Mouse (Mus musculus): ENCODE measurements around the gene App. TPM values are rescaled to one million over a fixed set of nuclear protein-coding genes. Genes with fewer than 3 reads are reported as not detected.

App gene
- polyA plus RNA-seq, 1 experiment from 2014 or later: 175 TPM

DNA sequence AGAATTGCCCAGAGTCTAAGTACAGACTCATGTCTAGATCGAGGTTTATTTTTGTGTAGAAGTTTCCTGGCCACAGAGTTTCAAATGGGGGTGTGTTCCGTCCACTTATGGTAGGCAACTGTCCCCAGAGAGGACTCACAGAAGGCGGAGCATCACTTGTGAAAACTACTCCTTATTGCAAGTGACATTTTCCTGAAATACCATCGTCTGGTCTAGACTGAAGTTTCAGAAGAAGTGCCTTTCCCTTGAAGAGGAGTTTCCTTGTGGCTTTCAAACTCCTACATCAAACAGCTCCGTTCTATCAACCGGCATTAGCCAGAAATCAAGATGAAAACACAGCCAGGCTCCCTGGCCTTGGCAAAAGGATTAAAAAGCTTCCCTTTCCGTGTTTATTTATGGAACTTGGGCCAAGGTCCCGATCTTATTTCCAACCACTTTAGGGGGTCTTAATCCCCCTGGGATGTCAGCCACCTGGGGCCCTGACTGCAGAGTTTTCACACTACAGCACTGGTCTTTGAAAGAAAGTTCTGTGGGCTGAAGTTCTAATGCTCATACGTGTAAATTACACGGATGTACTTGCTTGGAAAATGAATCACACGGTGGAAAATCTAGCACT, 187.4 kb downstream of the App start:
- Histone ChIP-seq H3K27ac (no peak overlapping the region), H3K9ac (no peak overlapping the region), H3K4me2 (no peak overlapping the region), H3K27me3 (replicated peaks) (no peaks in the 10 kb centered on the region), H3K4me3 (replicated peaks) (no peak overlapping the region), H3K4me1 (peaks cover 3% of the 10 kb centered on the region; the same call in 1 of the 2 replicates), H3K9me3 (no peaks in the 10 kb centered on the region), H3K36me3 (no peaks in the 10 kb centered on the region)
- WGBS: 46% methylated on average over 11 of the region's 11 CpGs
- ATAC-seq (ENCODE audit: insufficient read depth, low FRiP score, low read depth): no peak

DNA sequence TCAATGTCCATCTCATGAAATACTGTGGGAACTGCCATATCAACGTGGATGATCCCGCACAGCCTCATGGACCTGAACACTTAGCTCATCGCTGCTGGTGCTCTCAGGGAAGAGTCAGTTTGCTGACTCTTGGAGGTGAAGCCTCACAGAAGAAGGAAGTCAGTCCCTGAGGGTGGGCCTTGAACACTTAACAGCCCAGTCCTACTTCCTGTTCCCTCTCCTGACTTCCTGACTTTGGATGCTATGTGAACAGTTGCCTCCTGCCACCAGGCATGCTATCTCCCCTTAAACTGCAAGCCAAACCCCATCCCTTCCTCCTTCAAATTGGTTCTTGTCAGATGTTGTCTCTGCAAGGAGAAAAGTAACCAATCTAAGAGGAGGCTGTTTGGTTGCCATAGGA, 188.2 kb downstream of the App start:
- Histone ChIP-seq H3K9ac (no peak overlapping the region), H3K4me1 (peaks cover 3% of the 10 kb centered on the region; the same call in 1 of the 2 replicates), H3K36me3 (no peaks in the 10 kb centered on the region), H3K9me3 (no peaks in the 10 kb centered on the region), H3K4me3 (replicated peaks) (no peak overlapping the region), H3K27me3 (replicated peaks) (no peaks in the 10 kb centered on the region), H3K27ac (no peak overlapping the region), H3K4me2 (no peak overlapping the region)
- WGBS: 94% methylated on average over 3 of the region's 3 CpGs
- ATAC-seq (ENCODE audit: insufficient read depth, low FRiP score, low read depth): no peak

DNA sequence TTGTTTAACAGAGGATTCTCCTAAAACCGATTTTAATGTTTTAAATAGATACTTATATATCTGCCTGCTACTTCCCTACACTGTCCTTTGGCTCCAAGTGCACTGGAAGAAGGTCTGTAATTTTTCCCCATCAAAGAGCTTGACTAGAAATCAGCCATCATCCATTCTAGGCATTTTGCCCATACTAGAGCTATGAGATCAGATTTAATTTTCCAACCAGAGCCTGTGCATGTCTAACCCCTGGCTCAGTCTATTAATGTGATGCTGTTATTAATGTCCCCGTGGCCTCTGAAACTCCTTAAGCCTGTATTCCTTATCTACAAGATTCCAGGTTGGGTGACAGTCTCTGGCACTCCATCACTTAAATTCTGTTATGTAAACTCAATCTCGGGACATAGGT, 190.1 kb downstream of the App start:
- Histone ChIP-seq H3K4me1 (peaks cover 3% of the 10 kb centered on the region; the same call in 1 of the 2 replicates), H3K9me3 (no peaks in the 10 kb centered on the region), H3K27me3 (replicated peaks) (no peaks in the 10 kb centered on the region), H3K27ac (no peak overlapping the region), H3K4me2 (no peak overlapping the region), H3K36me3 (no peaks in the 10 kb centered on the region), H3K4me3 (replicated peaks) (no peak overlapping the region), H3K9ac (no peak overlapping the region)
- 50% methylated on average over 3 of the region's 3 CpGs for WGBS
- no peak for ATAC-seq (ENCODE audit: insufficient read depth, low FRiP score, low read depth)

DNA sequence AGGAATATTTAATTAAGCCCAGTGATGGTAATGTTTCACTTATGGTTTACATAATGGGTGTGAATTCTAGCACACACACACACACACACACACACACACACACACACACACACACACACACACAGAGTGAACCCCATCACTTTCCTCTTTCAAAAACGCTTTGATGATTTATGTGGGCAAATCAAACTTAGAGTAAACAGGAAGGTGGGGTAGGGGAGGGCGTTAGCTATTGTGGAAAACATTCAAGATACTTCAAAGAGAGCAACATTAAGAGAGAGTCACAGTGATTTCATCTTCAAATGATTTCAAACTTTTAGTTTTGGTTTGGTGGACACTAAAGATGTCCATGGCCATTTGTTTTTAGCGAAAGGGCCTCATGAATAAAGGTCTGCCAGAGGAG, 191.0 kb downstream of the App start:
- Histone ChIP-seq H3K4me2 (no peak overlapping the region), H3K4me3 (replicated peaks) (no peak overlapping the region)
- 59% methylated on average over 3 of the region's 3 CpGs for WGBS

DNA sequence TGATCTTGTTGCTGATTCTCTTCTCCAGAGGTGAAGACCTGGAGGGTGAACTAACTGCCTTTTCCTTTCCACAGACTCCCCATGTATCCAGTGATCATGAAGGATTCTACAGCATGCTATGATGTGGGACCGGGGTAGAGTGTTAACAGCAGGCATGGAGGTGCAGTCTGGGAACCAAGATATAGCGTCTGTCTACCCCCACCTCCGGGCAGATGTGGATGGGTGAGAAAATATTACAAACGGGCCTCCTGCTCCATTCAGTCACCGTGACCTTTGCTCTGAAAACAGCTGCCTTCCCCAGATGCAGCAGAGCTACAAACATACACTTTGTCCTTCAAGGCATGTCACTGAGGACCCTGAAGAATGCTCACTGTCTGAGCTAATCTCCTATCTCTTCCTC, 195.0 kb downstream of the App start:
- no peak for ATAC-seq (ENCODE audit: insufficient read depth, low FRiP score, low read depth)
- H3K9me3 ChIP-seq: no peaks in the 10 kb centered on the region
- H3K27me3 ChIP-seq (replicated peaks): no peaks in the 10 kb centered on the region
- H3K4me2 ChIP-seq: no peak overlapping the region
- no peak overlapping the region for H3K4me3 ChIP-seq (replicated peaks)
- H3K9ac ChIP-seq: no peak overlapping the region
- H3K36me3 ChIP-seq: 0 out of 2 replicates have a peak, but pooled peaks cover 5% of the 10 kb centered on the region
- H3K27ac ChIP-seq: no peak overlapping the region
- no peaks in the 10 kb centered on the region for H3K4me1 ChIP-seq
- 52% methylated on average over 5 of the region's 5 CpGs for WGBS

More for the DNA sequence above, 191.0 kb downstream of the App start:
- Histone ChIP-seq H3K4me1 (peaks cover 3% of the 10 kb centered on the region; the same call in 1 of the 2 replicates), H3K27me3 (replicated peaks) (no peaks in the 10 kb centered on the region), H3K36me3 (no peaks in the 10 kb centered on the region), H3K27ac (no peak overlapping the region), H3K9me3 (no peaks in the 10 kb centered on the region), H3K9ac (no peak overlapping the region)
- no peak for ATAC-seq (ENCODE audit: insufficient read depth, low FRiP score, low read depth)

DNA sequence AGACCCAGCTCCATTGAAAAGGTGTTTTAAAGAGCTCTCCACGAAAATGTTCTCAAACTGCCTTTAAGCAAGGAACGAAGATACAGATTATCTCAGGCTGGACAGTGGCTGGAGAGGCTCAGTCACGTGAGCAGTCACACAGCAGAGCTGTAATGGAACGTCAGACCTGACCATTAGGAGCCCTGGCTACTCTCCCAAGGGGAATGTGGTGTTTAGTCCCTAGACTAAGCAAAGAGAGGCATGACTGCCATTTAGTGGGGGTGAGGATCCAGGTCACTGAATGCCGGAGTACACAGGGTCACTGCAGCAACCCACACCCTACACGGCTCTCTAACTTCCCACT, 199.4 kb downstream of the App start:
- H3K27me3 ChIP-seq (replicated peaks): no peaks in the 10 kb centered on the region
- no peak overlapping the region for H3K4me3 ChIP-seq (replicated peaks)
- no peaks in the 10 kb centered on the region for H3K4me1 ChIP-seq
- no peak for ATAC-seq (ENCODE audit: insufficient read depth, low FRiP score, low read depth)
- H3K9me3 ChIP-seq: no peaks in the 10 kb centered on the region
- no peak overlapping the region for H3K9ac ChIP-seq
- WGBS: 83% methylated on average over 6 of the region's 6 CpGs
- 0 out of 2 replicates have a peak, but pooled peaks cover 7% of the 10 kb centered on the region for H3K36me3 ChIP-seq
- H3K4me2 ChIP-seq: no peak overlapping the region
- no peak overlapping the region for H3K27ac ChIP-seq

DNA sequence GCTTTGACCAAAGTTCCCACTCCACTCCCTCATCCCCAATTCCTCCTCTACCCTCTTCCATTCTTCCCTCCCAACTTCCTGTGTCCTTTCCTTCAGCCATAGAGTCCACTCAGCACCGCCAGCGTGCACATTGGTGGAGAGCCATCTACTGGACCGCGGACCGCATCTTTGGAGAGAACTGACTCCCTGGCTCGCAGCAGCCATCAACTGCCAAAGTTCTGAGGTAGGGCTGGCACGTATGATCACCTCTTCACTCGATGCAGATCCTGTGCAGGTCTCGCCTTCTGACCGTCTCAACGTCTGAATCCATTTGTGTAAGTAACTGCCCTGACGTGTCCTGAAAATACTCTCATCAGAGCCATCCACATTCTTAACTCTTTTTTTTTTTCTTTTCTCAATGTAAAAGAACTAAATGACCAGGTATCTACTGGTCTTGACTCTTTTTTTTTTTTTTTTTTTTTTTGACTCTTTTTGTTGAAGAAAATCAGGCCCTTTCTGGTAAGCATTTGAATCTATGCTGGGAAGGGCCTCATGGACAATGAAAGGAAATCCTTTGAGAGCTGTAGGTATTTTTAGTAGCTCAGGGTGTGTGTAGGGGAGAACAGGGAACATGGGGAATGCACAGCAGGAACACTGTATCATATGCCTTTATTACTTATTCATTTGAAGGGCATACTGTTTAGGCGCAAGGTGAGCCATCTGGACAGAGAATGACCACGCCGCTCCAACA, 200.0 kb downstream of the App start:
- H3K36me3 ChIP-seq: peaks cover 10% of the 10 kb centered on the region; the same call in 1 of the 2 replicates
- 91% methylated on average over 15 of the region's 15 CpGs for WGBS
- no peaks in the 10 kb centered on the region for H3K27me3 ChIP-seq (replicated peaks)
- ATAC-seq (ENCODE audit: insufficient read depth, low FRiP score, low read depth): no peak
- H3K4me1 ChIP-seq: no peaks in the 10 kb centered on the region
- no peaks in the 10 kb centered on the region for H3K9me3 ChIP-seq
- no peak overlapping the region for H3K9ac ChIP-seq
- H3K4me3 ChIP-seq (replicated peaks): no peak overlapping the region
- no peak overlapping the region for H3K27ac ChIP-seq
- H3K4me2 ChIP-seq: no peak overlapping the region

DNA sequence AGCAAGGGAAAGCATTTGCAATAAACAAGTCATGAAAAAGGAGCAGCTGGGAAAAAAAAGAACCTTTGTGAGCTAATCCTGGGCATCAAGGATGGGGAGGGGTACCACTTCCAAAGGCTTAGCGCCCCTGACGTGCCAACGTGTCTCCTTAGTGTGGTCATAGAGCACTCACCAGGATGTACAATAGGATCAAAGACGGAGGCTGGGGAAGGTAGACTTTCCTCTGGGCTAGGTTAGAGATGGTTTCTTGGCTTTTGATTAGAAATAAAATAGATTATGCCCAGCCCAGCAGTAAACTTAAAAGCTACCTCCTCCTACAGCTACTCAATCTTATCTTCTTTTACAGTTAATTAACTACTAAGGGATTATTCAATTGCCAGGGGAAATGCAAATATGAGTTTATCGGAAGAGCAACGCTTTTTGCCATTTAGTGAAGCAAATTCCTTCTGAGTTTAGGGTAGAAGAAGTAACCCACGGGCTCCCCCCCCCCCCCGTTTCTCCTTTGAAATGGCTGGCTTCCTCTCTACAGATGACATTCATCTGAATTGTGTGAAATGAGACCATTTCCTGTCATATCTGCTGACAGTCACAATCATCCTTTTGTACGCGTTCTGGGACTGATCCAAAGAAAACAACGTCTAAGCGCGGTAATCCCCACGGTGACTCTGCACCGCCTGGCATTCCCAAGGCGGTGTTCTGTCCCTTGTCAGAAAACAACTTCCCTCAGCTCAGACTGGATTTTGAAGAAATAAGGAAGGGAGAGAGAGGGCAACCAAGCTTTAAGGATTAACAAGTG, 201.8 kb downstream of the App start:
- Histone ChIP-seq H3K27ac (0 out of 2 replicates have a peak overlapping the region, but pooled peaks have one; percentile 13), H3K4me2 (no peak overlapping the region), H3K36me3 (peaks cover 10% of the 10 kb centered on the region; the same call in 1 of the 2 replicates), H3K9me3 (no peaks in the 10 kb centered on the region), H3K27me3 (replicated peaks) (no peaks in the 10 kb centered on the region), H3K9ac (no peak overlapping the region), H3K4me1 (no peaks in the 10 kb centered on the region), H3K4me3 (replicated peaks) (no peak overlapping the region)
- peak; percentile 50; the same call in 1 of the 2 replicates for ATAC-seq (ENCODE audit: insufficient read depth, low FRiP score, low read depth)
- 49% methylated on average over 16 of the region's 16 CpGs for WGBS

DNA sequence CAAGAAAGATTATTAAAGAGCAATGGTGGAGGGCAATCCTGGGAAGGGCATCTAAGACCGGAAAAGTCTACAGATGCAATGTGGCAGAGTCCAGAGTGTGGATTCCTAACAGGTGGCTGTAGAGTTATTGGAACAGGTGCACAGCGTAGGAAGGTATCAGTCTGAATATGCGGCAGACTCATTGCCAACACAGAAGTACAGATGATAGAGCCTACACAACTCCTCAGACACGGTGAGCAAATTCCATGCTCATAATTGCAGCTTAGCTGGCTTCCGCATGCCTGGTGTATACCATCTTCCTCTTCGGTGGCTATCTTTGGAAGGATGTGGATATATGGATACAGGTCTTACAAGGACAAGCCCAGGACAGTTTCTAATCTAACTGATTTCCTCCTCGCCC, 204.5 kb downstream of the App start:
- Histone ChIP-seq H3K27me3 (replicated peaks) (no peaks in the 10 kb centered on the region), H3K4me2 (no peak overlapping the region), H3K4me1 (no peaks in the 10 kb centered on the region), H3K27ac (no peak overlapping the region), H3K9me3 (no peaks in the 10 kb centered on the region), H3K4me3 (replicated peaks) (no peak overlapping the region), H3K9ac (no peak overlapping the region), H3K36me3 (peaks cover 5% of the 10 kb centered on the region; the same call in 1 of the 2 replicates)
- ATAC-seq (ENCODE audit: insufficient read depth, low FRiP score, low read depth): no peak
- 91% methylated on average over 7 of the region's 7 CpGs for WGBS

DNA sequence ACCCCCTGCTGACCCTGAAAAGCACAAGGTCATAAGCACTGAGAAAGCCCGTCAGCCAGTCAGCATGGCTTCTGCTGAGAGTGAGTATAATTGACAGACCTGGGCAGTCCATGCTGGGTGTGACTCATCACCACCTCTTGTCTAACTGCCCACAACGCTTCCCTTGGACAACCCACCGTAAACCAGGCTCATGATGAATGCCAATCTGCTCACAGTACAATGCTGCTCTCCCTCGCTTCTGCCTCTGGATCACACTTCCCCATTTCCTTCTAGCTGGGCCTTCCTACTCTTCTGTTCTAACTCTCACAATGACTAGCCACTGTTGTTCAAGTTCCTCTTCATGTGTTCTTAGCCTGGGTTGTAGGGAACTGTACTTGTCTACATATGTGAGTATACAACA, 206.6 kb downstream of the App start:
- 75% methylated on average over 4 of the region's 4 CpGs for WGBS
- Histone ChIP-seq H3K27ac (no peak overlapping the region), H3K4me2 (no peak overlapping the region), H3K4me1 (no peaks in the 10 kb centered on the region), H3K36me3 (peaks cover 12% of the 10 kb centered on the region; the same call in 1 of the 2 replicates), H3K9ac (no peak overlapping the region), H3K9me3 (no peaks in the 10 kb centered on the region), H3K27me3 (replicated peaks) (no peaks in the 10 kb centered on the region), H3K4me3 (replicated peaks) (no peak overlapping the region)
- ATAC-seq (ENCODE audit: insufficient read depth, low FRiP score, low read depth): 0 out of 2 replicates have a peak, but pooled peaks have one; percentile 18

DNA sequence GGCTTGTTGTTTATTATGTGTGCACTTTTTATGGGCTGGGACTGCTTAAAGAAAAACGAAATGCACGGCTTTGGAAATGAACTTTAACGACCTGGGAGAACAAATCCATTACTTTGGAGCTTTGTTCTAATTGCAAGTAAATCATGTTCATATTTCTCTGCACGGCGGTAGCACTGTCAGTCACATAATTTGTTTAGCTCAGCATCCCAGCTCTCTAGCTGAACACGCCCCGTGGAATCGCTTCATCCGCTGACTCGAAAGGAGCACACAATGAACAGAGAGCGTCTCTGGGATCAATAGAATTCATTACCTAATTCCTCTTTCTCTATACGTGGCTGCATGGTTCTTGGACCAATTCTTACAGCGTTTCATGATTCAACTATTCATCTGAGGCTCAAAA, 207.5 kb downstream of the App start:
- WGBS: 80% methylated on average over 13 of the region's 13 CpGs
- Histone ChIP-seq H3K36me3 (peaks cover 12% of the 10 kb centered on the region; the same call in 1 of the 2 replicates), H3K4me3 (replicated peaks) (no peak overlapping the region), H3K4me2 (no peak overlapping the region), H3K27ac (no peak overlapping the region), H3K27me3 (replicated peaks) (no peaks in the 10 kb centered on the region), H3K4me1 (no peaks in the 10 kb centered on the region), H3K9me3 (no peaks in the 10 kb centered on the region), H3K9ac (no peak overlapping the region)
- ATAC-seq (ENCODE audit: insufficient read depth, low FRiP score, low read depth): no peak

DNA sequence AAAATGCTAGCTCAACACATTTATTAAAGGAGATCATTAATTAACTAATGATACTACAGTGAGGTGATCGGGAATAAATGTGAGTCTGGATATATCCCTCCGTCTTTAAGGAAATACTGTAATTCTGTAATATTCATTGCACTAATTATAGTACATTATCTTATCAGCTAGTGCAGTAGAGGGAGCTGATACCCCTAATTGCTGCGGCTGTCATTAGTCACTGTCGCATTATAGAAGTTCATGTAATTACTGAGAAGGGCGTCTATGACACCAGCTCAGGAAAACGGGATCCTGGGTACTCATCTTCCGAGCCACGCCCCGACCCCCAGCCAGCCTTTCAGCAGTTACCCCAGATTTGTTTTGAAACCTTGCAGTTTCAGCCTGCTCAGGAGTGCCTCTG, 209.6 kb downstream of the App start:
- Histone ChIP-seq H3K4me3 (replicated peaks) (no peak overlapping the region), H3K36me3 (peaks cover 16% of the 10 kb centered on the region), H3K27me3 (replicated peaks) (no peaks in the 10 kb centered on the region), H3K27ac (no peak overlapping the region), H3K4me1 (no peaks in the 10 kb centered on the region), H3K4me2 (no peak overlapping the region), H3K9me3 (no peaks in the 10 kb centered on the region), H3K9ac (no peak overlapping the region)
- WGBS: 81% methylated on average over 9 of the region's 9 CpGs
- no peak for ATAC-seq (ENCODE audit: insufficient read depth, low FRiP score, low read depth)
